Mouse (Mus musculus) retina, embryonic 14.5 days (tissue): ENCODE data around the gene Tfeb.

ENCODE experiments used
- DNase-seq: peaks from one replicate; pipeline ENCODE4 v3.0.0-alpha.2; 2015; ENCODE audit warnings: low spot score

Gene Tfeb

GRCm38 (mm10) chr17:47833029-47833627 lies 96.3 kb downstream of the Tfeb start:
- peak; percentile 58 for DNase-seq

- peak; percentile 37 for DNase-seq
Observed at GRCm38 (mm10) chr17:47833628-47834481, 97.0 kb downstream of the Tfeb start.

- DNase-seq, result no peak
Observed at GRCm38 (mm10) chr17:47834482-47834767, 97.6 kb downstream of the Tfeb start, which contains the start of gene Mdfi. Mdfi (minus strand) TSS chr17:47834691.

GRCm38 (mm10) chr17:47837808-47838207 lies 101.0 kb downstream of the Tfeb start:
- DNase-seq, result no peak

GRCm38 (mm10) chr17:47841521-47841920 lies 104.7 kb downstream of the Tfeb start:
- no peak for DNase-seq
